Mouse (Mus musculus): ENCODE measurements at regions not wholly inside any gene's neighbourhood (a gene's known extent, or its start where the extent isn't known, plus 50 kb on each side); places are given as distances from the start of the nearest gene placed in this dataset.

DNA sequence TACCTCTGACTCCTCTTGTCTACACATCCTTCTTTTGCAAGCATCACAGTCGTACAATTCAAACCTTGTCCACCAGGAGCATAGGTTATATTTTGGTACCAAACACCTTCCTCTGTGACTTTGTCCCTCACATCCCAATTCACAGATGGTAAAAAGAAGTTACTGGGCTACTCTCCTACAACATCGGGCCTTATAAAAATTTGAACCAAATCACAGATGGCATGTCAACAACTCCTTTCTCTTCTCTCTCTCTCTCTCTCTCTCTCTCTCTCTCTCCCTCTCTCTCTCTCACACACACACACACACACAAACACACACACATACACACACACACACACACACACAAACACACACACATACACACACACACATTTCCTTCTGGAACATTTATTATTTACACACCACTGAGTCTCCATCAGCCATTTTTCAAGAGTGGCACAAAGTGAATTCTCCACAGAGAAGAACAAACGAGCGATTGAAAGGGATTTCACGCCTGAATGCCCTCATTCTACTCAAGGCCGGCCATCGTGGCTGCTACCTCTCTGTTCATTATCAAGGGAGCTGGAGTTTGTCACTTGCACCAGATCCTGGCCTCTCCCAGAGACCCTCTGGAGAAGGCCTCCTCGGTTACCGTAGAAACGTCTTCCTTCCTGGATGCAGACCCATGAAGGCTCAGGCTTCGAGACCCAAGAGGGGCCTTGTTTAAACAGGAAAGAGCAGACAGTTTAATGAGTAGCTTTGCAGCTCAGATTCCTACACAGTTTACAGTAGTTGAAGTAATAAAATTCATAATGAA lies 314.7 kb upstream of the Gm12728 start:
- DNase-seq: no peak

GRCm38 (mm10) chr4:105476332-105476731 lies 313.3 kb upstream of the Gm12728 start:
- no peak for DNase-seq

- no peak for DNase-seq
These were observed 303.3 kb upstream of the Gm12728 start for GRCm38 (mm10) chr4:105486376-105486775.

- DNase-seq: no peak
These were observed 293.5 kb upstream of the Gm12728 start for GRCm38 (mm10) chr4:105496176-105496575.

DNA sequence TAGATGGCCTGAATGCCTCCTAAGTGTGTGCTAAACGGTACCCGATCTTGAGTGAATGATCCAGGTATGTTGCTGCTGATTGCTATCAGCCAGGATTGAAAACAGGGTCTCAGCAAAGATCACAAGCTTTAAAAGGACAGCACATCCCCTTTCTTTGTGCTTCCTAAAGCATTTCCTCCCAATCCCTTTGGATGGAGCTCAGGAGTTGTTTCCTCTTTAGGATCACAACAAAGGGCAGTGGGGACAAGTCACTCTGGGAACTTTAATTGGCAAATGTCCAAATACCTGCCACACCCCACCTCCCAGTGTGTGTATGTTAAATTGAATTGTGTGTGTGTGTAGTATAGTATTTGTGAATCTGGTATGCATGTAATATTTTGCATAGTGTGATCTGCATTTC lies 283.5 kb upstream of the Gm12728 start:
- peak; percentile 12 for DNase-seq

- DNase-seq: peak; percentile 37
These were observed 282.4 kb upstream of the Gm12728 start for GRCm38 (mm10) chr4:105507221-105507620.

DNA sequence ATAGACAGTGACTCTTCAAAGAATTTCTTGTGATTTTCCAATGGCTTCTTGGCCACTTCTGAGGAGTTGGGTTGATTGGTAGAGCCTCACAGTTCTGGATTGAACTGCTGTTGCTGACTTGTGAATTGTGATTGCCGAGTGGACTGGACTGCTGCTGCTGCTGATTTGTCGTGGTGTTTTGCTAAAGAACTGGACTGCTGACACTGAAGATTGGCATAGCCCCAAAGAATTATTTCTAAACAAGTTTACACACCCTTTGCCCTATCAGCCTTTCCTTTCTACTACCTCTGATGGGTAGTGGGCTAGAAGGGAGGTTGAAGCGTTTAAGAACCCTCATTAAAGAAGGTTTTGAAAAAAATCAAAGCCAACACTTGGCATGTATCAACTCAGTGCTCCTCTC lies 280.6 kb upstream of the Gm12728 start:
- no peak for DNase-seq

DNA sequence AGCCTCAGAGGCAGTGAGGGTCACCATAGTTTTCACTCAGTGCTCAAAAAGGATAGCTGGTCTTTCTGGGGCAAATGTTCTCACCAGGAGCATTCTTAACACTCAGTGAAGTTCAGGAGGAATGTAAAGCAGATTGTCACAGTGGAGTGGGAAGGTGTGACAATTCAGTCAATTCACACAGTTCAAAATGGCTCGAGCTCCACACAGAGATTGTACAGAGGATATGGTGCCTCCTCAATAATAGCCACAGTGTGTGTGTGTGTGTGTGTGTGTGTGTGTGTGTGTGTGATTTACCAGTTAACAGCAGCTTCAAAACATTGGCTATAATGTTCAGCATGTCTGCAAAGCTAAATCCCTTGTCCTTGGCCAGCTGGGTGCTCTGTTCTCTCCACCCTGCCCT lies 279.3 kb upstream of the Gm12728 start:
- no peak for DNase-seq

DNA sequence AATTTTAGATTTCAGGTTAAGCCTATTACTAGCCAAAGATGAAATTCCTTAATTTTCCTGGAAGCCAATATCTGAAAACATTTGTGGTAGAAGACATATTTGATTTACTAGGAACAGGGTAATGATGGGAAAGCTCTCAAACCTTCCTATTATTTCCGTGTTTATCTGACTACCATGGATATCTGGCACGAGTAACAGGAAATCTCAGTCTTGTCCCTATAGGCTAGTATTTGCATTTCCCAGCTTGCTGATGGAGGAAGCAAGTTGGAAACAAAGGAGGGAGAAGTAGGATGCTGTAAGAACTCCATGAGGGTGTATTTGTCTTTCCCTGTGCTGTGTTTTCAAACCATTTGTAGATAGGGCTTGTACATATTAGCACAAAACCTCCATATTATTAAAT lies 264.5 kb upstream of the Gm12728 start:
- no peak for DNase-seq

GRCm38 (mm10) chr4:105526755-105527154 lies 262.9 kb upstream of the Gm12728 start:
- no peak for DNase-seq

GRCm38 (mm10) chr4:105527316-105527715 lies 262.4 kb upstream of the Gm12728 start:
- no peak for DNase-seq

DNA sequence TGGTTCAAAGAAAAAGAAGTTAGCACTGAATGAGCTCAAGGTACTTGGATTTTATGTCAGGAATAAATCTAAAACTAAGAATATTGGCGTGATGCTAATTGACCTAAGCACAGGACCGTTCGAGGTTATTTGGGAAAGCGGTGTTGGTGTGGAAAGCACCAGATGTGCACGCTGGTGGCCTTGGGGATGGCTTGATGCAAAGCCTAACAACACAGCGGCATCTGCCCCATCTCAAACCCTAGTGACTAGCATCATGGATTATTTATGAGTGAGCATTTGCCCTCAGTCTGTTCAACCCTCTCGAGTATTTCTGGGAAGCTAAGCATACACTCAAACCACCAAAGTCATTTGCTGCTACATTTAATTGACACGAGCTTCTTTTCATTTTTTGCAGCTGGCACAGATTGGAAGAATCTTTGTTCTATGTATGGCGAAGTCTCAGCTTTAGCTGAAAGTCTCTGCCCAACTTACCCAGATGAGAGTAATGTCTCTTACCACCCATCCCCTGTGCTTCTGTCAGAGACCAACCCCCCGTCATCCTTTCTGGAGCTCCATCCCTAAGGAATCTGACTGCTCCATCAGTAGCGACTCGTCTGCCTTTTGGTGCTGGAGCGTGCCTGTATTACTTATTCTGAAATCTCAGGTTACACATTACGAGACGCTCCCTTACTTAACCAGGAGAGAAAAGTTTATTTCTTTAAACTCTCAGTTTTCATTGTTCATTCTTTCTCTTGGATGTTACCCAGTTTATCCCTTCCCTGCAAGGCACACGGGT lies 257.8 kb upstream of the Gm12728 start:
- DNase-seq: no peak

DNA sequence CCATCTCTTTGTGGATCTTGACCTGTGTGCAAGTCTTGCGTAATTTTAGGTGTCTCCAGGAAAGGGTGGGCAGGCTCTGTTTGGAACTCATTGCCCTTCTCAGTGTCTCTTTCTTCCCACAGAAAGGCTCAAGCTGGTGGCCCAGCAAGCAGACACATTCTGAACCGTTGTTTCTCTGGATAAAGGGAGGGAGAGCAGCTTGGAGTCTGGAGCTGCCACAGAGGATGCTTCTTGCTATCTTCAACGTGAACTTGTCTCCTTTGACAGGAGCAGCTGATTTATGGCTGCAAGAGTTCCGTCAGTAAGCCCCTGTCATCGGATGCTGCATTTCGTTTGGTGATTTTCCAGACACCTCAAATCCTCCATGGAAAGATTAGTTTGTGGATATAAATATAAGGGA lies 254.2 kb upstream of the Gm12728 start:
- DNase-seq: peak; percentile 48

- DNase-seq: no peak
These were observed 244.2 kb upstream of the Gm12728 start for GRCm38 (mm10) chr4:105545486-105545885.

GRCm38 (mm10) chr4:105549744-105550440 lies 239.8 kb upstream of the Gm12728 start:
- DNase-seq: no peak

- no peak for DNase-seq
These were observed 237.5 kb upstream of the Gm12728 start for GRCm38 (mm10) chr4:105551966-105552685.

DNA sequence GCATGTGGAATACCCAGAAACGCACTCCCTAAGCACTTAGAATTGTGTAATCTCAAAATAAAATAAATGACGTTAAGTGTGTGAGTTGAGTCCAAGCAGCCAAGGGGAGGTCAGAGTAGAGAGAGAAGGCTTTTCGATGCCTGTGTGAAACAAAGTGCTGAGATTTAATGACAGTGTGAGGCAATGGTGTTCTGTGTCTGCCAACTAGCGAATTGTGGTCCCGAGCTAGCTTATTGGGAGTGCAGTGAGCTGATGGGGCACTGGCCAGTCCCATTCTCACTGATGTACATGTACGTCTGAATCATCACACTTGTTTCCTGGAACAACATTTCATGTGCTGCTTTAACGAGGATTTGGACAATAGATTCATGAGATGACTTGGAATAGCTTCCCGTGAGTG lies 234.7 kb upstream of the Gm12728 start:
- DNase-seq: no peak

DNA sequence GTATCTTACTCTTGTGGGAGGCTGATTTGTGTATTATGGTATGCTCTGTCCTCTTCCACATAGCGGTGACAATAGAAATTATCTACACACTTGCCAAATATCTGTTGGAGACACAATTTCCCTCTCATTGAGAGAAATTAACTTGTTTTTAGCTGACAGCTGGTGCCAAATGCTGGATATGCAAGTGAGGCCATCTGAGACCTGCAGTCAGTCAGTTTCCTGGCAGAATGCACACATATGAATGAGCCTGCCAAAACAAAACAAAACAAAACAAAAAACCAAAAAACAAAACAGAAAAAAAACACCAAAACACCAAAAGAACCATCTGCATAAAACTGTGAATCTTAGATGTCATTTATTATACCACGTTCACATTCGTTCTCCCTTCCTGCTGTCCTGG lies 233.7 kb upstream of the Gm12728 start:
- no peak for DNase-seq

DNA sequence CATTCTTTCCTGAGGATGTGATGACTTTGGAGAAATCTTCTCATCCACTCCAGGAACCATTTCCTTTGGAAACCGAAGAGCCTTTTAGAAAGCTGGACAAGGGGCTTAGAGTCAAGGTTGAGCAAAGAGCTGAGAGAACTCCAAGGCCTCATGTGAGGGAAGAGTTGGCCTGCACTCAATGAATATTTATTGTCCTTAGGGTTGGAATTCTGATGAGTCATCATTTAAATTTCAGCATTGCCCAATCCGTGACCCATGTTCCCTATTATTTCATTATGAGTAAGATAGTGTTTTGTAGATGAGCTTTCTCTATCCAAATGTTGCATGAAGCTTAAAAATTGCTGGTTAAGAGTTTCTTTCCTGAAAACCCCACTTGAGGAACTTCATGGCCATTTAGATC lies 232.3 kb upstream of the Gm12728 start:
- no peak for DNase-seq

- DNase-seq: no peak
These were observed 229.6 kb upstream of the Gm12728 start for GRCm38 (mm10) chr4:105560055-105560454.

DNA sequence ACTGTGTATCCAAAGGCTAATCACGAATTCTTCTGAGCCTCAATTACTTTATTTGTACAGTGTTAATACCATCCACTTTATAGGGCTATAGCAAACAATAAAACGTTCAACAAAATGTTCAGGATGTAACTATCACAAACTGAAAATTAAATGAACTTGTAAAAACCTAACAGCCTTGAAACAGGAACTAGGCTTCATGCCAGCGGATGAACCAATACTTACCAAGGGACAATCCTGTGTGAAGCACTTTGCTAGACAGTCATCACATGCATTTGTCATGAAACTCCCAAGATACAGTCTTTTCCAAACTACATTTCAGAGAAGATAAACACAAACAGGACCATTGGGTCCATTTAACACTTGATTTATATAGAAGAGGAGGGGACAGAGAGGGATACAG lies 228.9 kb upstream of the Gm12728 start:
- DNase-seq: no peak

GRCm38 (mm10) chr4:105561611-105562010 lies 228.1 kb upstream of the Gm12728 start:
- no peak for DNase-seq

- no peak for DNase-seq
These were observed 223.9 kb upstream of the Gm12728 start for GRCm38 (mm10) chr4:105565796-105566195.

All from kidney, adult 11 months (tissue).